Mouse (Mus musculus): ENCODE results near the gene Gm21488.
"Not testable (repeated sequence)": the region's sequence is repeated elsewhere in the genome, so short reads cannot be mapped to it uniquely, and the experiment has no call there.

The Gm21488 gene

GRCm38 (mm10) chrY:27521820-27522219, at the start of gene Gm21488:
Gene Gm21488, minus strand, starts transcription at chrY:27521920.
- not testable (repeated sequence) for DNase-seq
